Mouse (Mus musculus): ENCODE data around the gene Smtn. TPM values are rescaled to one million over a fixed set of nuclear protein-coding genes. Genes with fewer than 3 reads are reported as not detected.

The Smtn gene
- polyA plus RNA-seq (2015; fragmentation: Nextera tagmentation; extraction: Ambion mirVana), result 103 TPM in 2 replicates

GRCm38 (mm10) chr11:3540451-3541085 lies at the start of gene Smtn:
TSS of gene Smtn (minus strand) at chr11:3540612.
- H3K4me1 ChIP-seq (replicated peaks; ENCODE audit: control insufficient read depth, insufficient read depth), result peaks cover 6% of the 10 kb centered on the region; the same call in 1 of the 2 replicates
- H3K4me3 ChIP-seq (ENCODE audit: low read depth, low read length), result peak within 1 kb of the TSS; percentile 73
- no peaks in the 10 kb centered on the region for H3K9me3 ChIP-seq (ENCODE audit: control insufficient read depth, low read length)
- 95% methylated on average over 23 of the region's 23 CpGs for WGBS
- DNase-seq (ENCODE audit: low spot score), result no peak
- peak within 1 kb of the TSS; percentile 83 for H3K4me2 ChIP-seq (replicated peaks; ENCODE audit: low read depth)
- no peaks in the 10 kb centered on the region for H3K27me3 ChIP-seq (ENCODE audit: control insufficient read depth, insufficient read depth, low read length)
- TF ChIP-seq CTCF (IDR thresholded peaks at IDR 0.05; ENCODE audit: low read depth), result no peak
- no peak for TF ChIP-seq EP300 (optimal IDR thresholded peaks at IDR 0.05)
- peak within 1 kb of the TSS; percentile 59; the same call in 1 of the 2 replicates for H3K9ac ChIP-seq (ENCODE audit: low read length)
- H3K27ac ChIP-seq (replicated peaks), result peak within 1 kb of the TSS; percentile 58; the same call in 1 of the 2 replicates
- ATAC-seq (ENCODE audit: low FRiP score, low TSS enrichment), result no peak
- peaks cover 5% of the 10 kb centered on the region; the same call in 1 of the 2 replicates for H3K36me3 ChIP-seq (ENCODE audit: control insufficient read depth, insufficient read depth, low read length)

- Histone ChIP-seq H3K4me1 (replicated peaks; ENCODE audit: control insufficient read depth, insufficient read depth) (no peaks in the 10 kb centered on the region), H3K4me2 (replicated peaks; ENCODE audit: low read depth) (no peak overlapping the region), H3K9ac (ENCODE audit: low read length) (no peak overlapping the region), H3K9me3 (ENCODE audit: control insufficient read depth, low read length) (no peaks in the 10 kb centered on the region), H3K27ac (replicated peaks) (no peak overlapping the region), H3K27me3 (ENCODE audit: control insufficient read depth, insufficient read depth, low read length) (no peaks in the 10 kb centered on the region), H3K4me3 (ENCODE audit: low read depth, low read length) (no peak overlapping the region), H3K36me3 (ENCODE audit: control insufficient read depth, insufficient read depth, low read length) (no peaks in the 10 kb centered on the region)
- TF ChIP-seq CTCF (IDR thresholded peaks at IDR 0.05; ENCODE audit: low read depth) (no peak), EP300 (optimal IDR thresholded peaks at IDR 0.05) (no peak)
- no peak for DNase-seq (ENCODE audit: low spot score)
- WGBS, result 70% methylated on average over 11 of the region's 11 CpGs
- no peak for ATAC-seq (ENCODE audit: low FRiP score, low TSS enrichment)
Measured at GRCm38 (mm10) chr11:3588036-3588672, 47.7 kb upstream of the Smtn start.

GRCm38 (mm10) chr11:3587350-3587749 lies 46.9 kb upstream of the Smtn start:
- Histone ChIP-seq H3K4me3 (ENCODE audit: low read depth, low read length) (no peak overlapping the region), H3K36me3 (ENCODE audit: control insufficient read depth, insufficient read depth, low read length) (no peaks in the 10 kb centered on the region), H3K27me3 (ENCODE audit: control insufficient read depth, insufficient read depth, low read length) (no peaks in the 10 kb centered on the region), H3K27ac (replicated peaks) (no peak overlapping the region), H3K9me3 (ENCODE audit: control insufficient read depth, low read length) (no peaks in the 10 kb centered on the region), H3K4me1 (replicated peaks; ENCODE audit: control insufficient read depth, insufficient read depth) (no peaks in the 10 kb centered on the region), H3K4me2 (replicated peaks; ENCODE audit: low read depth) (no peak overlapping the region), H3K9ac (ENCODE audit: low read length) (no peak overlapping the region)
- no peak; the same call in 1 of the 2 replicates for ATAC-seq (ENCODE audit: low FRiP score, low TSS enrichment)
- peak; percentile 24 for DNase-seq (ENCODE audit: low spot score)
- WGBS, result 24% methylated on average over 4 of the region's 4 CpGs
- no peak for TF ChIP-seq EP300 (optimal IDR thresholded peaks at IDR 0.05)
- no peak for TF ChIP-seq CTCF (IDR thresholded peaks at IDR 0.05; ENCODE audit: low read depth)

GRCm38 (mm10) chr11:3585983-3586618 lies 45.7 kb upstream of the Smtn start:
- H3K27me3 ChIP-seq (ENCODE audit: control insufficient read depth, insufficient read depth, low read length), result no peaks in the 10 kb centered on the region
- no peak overlapping the region for H3K9ac ChIP-seq (ENCODE audit: low read length)
- no peak overlapping the region for H3K27ac ChIP-seq (replicated peaks)
- no peak for TF ChIP-seq CTCF (IDR thresholded peaks at IDR 0.05; ENCODE audit: low read depth)
- no peak for TF ChIP-seq EP300 (optimal IDR thresholded peaks at IDR 0.05)
- no peaks in the 10 kb centered on the region for H3K36me3 ChIP-seq (ENCODE audit: control insufficient read depth, insufficient read depth, low read length)
- DNase-seq (ENCODE audit: low spot score) (no peak), ATAC-seq (ENCODE audit: low FRiP score, low TSS enrichment) (no peak)
- H3K9me3 ChIP-seq (ENCODE audit: control insufficient read depth, low read length), result no peaks in the 10 kb centered on the region
- H3K4me2 ChIP-seq (replicated peaks; ENCODE audit: low read depth), result no peak overlapping the region
- WGBS, result 42% methylated on average over 6 of the region's 6 CpGs
- H3K4me3 ChIP-seq (ENCODE audit: low read depth, low read length), result no peak overlapping the region
- H3K4me1 ChIP-seq (replicated peaks; ENCODE audit: control insufficient read depth, insufficient read depth), result no peaks in the 10 kb centered on the region

- Histone ChIP-seq H3K4me1 (replicated peaks; ENCODE audit: control insufficient read depth, insufficient read depth) (no peaks in the 10 kb centered on the region), H3K4me3 (ENCODE audit: low read depth, low read length) (no peak overlapping the region), H3K27me3 (ENCODE audit: control insufficient read depth, insufficient read depth, low read length) (no peaks in the 10 kb centered on the region), H3K9me3 (ENCODE audit: control insufficient read depth, low read length) (no peaks in the 10 kb centered on the region), H3K9ac (ENCODE audit: low read length) (no peak overlapping the region), H3K27ac (replicated peaks) (0 out of 2 replicates have a peak overlapping the region, but pooled peaks have one; percentile 3), H3K36me3 (ENCODE audit: control insufficient read depth, insufficient read depth, low read length) (no peaks in the 10 kb centered on the region), H3K4me2 (replicated peaks; ENCODE audit: low read depth) (no peak overlapping the region)
- TF ChIP-seq CTCF (IDR thresholded peaks at IDR 0.05; ENCODE audit: low read depth), result no peak
- TF ChIP-seq EP300 (optimal IDR thresholded peaks at IDR 0.05), result no peak
- WGBS, result 45% methylated on average over 5 of the region's 5 CpGs
- ATAC-seq (ENCODE audit: low FRiP score, low TSS enrichment) (no peak), DNase-seq (ENCODE audit: low spot score) (no peak)
Measured at GRCm38 (mm10) chr11:3583127-3583526, 42.7 kb upstream of the Smtn start.

All from stomach, postnatal 0 days (tissue).